Mouse (Mus musculus): ENCODE measurements around the gene Rab11fip4.

Gene Rab11fip4

DNA sequence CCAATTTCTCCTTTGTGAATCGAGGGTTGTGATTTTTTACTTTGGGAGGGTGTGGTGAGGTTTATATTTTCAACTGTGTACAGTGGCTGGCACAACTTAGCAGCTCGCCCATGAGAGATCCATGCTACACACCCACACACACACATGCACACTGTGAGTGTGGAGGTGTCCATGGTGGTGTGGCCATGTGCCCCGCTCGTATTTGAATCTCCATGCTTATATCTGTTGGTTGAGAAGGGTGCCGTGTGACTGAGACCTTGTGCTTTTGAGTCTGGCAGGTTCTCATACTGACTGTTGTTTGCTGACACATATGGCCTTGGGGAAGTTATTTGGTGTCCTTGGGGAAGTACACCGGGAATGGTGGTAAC, 123.7 kb downstream of the Rab11fip4 start:
- no peak for DNase-seq

DNA sequence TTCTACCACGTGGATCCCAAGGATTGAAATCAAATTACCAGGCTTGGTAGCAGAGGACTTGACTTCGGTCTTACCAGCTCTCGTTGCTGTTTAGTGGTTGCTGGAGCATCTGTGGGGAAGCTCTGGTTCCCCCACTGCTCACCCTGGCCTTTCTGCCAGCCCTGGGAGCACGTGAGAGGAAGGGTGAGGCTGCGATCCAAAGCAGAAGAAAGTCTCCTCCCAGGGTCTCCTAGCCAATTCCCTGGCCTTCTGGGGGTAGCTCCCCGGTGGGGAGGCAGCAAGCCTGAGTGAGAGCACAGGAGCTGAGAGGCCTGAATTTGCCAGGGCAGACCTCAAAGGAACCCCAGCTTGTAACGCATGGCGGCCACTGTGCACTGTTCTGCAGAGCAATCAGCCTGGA, 124.3 kb downstream of the Rab11fip4 start:
- DNase-seq = no peak

DNA sequence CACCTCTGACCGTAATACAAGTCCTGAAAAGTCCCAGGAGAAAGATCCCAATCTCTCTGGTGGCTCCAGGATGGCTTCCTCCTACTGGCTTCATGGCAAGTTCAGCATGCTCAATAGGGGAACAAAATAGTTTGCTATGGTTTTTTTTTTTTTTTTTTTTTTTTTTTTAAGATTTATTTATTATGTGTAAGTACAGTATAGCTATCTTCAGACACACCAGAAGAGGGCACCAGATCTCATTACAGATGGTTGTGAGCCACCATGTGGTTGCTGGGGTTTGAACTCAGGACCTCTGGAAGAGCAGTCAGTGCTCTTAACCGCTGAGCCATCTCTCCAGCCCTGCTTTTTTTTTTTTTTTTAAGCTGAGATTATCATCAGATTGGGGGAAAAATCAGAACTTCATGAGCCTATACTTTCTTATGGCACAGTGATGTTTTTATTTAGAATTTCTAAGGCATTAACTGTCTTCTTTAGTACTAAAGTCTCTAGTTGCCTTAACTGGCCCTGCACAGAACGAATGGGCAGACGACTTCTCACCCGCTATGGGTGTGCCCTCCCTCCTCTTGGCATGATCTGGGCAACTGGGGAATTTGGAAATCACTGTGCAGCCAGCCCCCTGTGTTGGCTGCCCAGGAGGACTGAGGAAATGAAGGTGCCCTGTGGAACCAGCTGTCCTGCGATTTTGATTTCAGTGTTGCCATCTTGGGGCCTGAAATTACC, 124.9 kb downstream of the Rab11fip4 start:
- DNase-seq = no peak

GRCm38 (mm10) chr11:79716453-79716749, 125.4 kb downstream of the Rab11fip4 start:
- DNase-seq = no peak

GRCm38 (mm10) chr11:79717271-79717670, 126.3 kb downstream of the Rab11fip4 start:
- no peak for DNase-seq

GRCm38 (mm10) chr11:79717801-79718200, 126.8 kb downstream of the Rab11fip4 start:
- DNase-seq = no peak

GRCm38 (mm10) chr11:79718202-79718601, 127.2 kb downstream of the Rab11fip4 start:
- DNase-seq = no peak

DNA sequence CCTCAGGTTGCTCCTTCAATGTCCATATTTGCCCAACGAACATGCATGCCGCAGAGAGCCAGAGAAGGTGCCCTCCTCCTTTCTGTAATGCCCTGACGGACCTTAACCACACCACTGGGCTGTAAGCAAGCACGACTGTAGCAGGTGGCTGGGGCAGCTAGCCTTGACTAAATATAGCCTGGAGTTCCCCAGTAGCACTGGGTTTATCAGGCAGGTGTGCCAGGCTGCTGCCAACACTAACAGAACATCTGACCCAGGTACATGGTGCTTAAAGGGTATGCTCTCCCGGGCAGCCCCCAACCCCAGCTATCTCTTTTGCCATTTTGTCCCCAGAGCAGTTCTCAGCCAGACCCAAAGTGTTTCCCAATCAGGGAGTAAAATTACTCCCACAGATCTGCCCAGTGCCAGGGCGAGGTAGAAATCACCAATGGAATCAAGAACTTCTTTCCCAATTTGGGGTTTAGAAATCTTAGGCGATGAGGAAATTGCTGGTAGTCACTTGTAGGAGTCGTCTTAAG, 127.9 kb downstream of the Rab11fip4 start:
- no peak for DNase-seq

DNA sequence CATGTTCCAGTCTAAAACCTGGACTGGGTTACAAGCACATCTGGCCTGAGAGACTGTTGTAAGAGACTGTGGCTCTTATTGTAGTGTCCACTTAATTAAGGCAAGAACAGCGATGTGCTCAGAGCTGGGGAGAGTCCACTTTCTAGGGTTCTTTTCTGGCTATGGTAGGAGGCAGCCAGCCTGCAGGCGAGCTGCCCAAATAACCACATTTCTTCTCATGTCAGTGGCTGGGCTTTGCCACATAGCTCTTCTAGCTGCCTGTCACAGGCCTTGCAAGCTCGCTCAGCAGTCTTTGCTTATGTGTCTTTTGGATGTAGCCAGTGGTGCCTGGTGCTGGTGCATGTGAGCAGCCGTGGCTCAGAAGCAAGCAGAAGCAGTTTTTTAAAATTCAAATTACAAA, 129.7 kb downstream of the Rab11fip4 start:
- no peak for DNase-seq

- no peak for DNase-seq
Measured at GRCm38 (mm10) chr11:79722811-79723210, 131.8 kb downstream of the Rab11fip4 start.

DNA sequence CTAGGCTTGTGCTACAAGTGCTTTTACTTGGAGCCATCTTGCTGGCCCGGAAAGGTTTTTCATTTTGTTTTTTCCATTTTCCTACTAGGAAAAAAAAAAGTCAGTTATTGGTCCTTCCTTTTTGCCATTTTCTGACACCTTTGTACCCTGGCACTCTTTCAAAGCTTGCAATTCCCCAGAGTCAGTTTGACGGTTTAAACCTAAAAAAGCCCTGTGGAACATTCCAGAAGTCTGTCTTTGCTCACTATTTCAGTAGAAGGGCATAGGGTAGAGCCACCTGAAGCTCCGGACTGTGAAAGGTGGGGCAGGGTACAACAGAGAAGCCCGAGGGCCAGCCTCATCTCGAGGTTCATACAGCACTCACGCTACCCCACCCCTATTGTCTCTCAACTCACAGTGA, 134.0 kb downstream of the Rab11fip4 start:
- no peak for DNase-seq

DNA sequence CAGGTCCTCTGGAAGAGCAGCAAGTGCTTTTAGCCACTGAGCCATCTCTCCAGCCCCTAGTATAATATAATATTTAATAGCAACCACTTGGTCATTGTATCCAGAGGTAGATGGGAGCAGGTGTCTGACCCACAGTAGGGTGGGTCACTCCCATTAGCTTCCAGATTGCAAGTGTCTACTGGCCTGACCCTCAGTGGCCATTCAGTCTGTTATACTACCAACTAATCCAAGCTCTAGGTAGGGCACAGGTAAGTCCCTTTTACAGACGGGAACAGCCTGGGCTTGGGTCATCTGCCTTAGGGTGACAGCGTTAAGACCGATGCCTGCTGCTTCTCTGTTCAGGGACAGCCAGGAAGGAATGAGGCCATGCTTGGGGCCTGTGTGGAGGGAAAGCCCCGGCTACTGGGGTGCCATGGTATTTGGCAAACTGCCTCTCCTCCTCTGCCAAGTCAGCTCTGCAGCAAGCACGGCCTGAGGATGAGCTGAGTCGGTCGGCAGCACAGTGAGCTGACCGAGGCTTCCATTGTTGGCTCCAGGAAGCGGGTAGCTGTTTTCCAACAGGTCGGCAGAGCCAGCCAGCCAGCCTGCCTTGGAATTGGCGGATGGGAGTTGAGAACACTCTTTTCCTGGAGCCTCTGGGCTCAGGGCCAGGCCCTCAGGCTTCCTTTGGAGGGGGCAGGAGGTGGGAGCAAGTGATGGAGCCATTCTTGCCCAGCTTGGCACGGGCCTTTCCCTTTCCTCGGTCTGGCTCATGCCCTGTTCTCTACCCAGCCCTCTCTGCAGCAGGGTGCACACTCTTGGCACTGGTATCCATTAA, 138.4 kb downstream of the Rab11fip4 start:
- DNase-seq = peak; percentile 52 to 70

DNA sequence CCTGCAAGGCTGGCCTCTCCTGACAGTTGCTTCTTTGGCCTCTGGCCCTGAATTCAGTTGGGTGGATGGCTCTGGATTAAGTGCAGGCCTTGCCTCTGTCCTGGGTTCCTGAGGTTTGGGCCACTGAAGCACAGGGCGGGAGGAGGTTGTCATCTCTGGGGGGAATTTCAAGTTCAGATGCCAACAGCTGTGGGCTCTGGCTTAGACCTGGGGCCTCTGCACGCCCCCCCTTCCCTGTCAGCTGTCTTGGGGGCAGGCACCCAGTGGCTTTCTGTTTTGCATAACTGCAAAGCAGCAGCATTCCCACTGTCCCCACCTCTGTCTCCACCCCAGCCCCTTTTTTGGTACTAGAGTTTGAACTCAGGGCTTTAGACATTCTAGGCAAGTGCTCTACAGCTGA, 139.4 kb downstream of the Rab11fip4 start:
- DNase-seq = no peak

- no peak for DNase-seq
Measured at GRCm38 (mm10) chr11:79731476-79731875, 140.5 kb downstream of the Rab11fip4 start.

DNA sequence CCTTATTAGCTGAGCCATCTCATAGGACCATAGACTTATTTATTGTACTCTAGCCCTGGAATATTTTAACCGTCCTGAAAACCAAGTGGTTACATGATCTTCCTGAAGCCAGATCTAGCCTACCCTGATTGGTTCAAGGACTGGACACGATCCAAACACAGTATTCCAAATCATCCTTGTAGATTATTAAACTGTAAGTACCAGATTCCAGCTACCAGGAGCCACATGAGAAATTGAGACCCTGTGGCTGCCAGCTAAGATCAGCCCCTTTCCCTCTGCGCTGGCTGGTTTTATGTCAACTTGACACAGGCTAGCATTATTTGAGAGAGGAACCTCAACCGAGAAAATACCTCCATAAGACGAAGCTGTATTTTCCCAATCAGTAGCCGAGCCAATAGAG, 142.0 kb downstream of the Rab11fip4 start:
- DNase-seq = no peak

DNA sequence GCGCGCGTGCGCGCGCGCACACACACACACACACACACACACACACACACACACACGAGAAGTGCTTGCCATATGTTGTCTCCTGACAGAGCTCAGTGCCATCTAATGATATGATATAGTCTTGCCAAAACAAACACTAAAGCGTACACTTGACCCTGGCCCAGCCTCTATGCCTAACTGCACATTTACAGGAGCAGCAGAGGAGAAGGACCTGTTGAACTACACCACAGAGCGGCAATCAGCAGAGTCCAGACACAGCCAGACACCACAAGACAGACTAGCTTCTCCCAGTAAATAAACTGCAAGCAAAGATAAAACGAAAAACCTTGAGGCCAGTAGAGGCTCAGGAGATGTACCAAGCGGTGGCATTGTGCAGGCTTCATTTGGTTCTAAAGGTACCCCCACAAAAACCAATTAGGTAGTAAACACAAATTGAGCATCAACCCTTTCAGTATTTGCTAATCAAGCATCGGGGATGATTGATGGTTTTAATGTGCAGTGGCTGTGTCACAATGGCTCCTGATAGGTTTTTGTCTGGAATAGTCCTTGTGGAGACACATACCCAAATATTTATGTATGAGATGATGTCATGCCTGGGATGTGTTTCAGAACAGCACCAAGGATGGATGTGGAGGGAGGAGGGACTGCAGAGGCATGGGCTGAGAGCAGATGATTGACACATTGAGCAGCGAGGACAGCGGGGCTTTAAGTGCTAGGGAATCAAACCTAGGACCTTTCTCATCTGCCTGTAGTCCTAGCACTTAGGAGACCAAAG, 145.4 kb downstream of the Rab11fip4 start:
- DNase-seq = no peak

DNA sequence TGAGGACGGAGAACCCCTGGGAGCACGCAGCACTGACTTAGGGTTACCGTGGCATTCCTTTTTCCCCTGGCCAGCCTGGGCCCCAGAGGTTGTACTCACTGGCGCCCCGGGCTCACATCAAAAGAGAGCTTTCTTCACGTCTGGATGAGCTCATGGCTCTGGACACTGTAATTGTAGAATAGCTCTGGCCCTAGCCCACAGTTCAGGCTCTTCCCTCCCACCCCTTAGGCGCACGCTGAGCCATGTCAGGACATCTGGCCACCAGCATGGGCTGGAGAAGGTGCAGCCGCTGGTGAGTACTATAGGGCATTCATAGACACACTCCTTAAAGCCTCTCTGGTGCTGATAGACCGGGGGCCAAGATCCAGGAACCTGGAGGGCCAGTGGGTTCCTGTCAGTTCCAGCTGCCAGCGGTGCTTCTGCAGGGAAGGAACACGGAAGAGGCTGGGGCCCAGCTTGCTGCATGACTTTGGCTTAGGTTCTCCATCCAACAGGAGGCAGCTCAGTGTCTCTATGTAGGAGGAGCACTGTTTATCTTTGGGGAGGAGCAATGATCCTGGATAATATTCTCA, 146.2 kb downstream of the Rab11fip4 start:
- DNase-seq = no peak

DNA sequence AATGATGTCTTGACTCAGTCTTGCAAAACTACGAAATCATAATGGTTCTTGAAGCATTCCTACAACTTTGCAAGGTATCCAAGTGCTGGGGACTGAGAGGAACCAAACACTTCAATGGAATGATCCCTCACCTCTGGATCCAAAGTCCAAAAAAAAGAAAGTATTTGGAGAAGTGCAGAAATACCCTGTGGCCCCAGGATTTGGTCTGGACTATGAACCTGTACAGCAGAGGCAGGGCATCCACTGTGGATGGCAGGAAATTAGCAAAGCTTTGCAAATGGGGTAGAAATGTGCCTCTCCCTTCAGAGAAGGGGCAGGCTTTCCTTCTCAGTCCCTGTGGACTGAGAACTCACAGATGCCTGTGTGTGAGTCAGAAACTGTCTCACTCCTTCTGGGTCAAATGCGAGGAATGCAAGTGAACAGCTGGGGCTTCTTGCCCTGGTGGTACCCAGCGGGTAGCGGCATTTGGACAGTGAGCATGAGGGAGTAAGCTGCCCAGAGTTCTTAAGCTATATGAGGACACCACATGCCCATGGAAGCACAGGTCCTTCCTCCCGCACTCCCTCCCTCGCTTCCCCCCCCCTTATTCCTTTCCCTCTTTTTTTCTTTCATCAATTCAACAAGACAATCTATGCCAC, 147.0 kb downstream of the Rab11fip4 start:
- no peak for DNase-seq

DNA sequence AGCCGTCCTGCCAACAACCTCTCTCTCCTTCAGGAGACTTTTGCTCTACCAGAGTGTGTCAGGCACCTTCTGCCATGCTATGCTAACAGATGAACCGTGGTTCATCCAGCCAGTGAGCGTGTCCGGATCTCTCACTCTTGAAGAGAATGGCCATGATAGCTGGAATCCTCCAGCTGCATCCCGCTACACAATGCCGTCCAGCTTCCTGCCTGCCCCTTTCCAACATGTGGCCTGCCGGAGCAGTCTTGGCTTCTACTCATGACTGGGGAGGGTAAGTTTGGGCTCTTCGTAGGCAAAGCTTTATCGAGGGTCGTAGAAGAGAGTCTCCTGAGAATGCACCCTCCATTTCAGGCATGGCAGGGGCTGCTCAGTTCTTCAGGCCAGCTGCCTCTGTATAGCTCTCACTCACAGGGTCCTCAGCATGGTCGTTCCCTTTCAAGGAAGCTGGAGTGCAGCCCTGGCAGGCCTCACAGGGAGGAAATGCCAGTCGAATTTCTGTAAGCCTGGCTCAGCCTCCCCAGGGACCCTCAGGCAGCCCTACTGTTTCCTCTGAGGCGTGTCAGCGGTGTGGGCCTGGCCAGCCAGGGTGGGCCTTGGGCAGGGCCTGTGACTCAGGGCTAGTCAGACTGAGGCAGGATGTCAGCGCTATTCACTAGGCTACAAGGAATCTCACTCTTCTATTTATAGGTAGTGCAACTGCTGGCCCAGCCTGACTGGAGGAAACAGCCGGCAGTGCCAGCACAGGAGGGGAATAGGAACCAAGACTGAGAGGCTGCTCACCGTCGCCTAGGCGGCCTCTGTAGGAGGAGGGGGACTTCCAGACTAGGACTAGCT, 147.9 kb downstream of the Rab11fip4 start:
- peak; percentile 71 to 81 for DNase-seq

GRCm38 (mm10) chr11:79740740-79741512, 149.9 kb downstream of the Rab11fip4 start:
- DNase-seq = no peak

- DNase-seq = peak in 1 of 2 experiments; percentile 15
Measured at GRCm38 (mm10) chr11:79746552-79747102, 155.6 kb downstream of the Rab11fip4 start.

All from kidney, postnatal 4 days (tissue).